Mouse (Mus musculus) heart, postnatal 0 days (tissue): ENCODE measurements around the gene Polr1a. TPM values are rescaled to one million over a fixed set of nuclear protein-coding genes. Genes with fewer than 3 reads are reported as not detected.

ENCODE experiments used
- ATAC-seq: fragments of 200-750 bp; cut with Nextera tagmentation; 2 replicates; pipeline ENCODE4 v1.8.0; 2017; ENCODE audit warnings: low read depth, moderate number of reproducible peaks, moderate library complexity; ENCODE audit not compliant: insufficient read depth
- DNase-seq: peaks from one replicate; pipeline ENCODE4 v3.0.0-alpha.2; 2016; ENCODE audit warnings: low spot score
- H3K27ac ChIP-seq: fragments of 300-500 bp; sonication (generic); 2 replicates; pipeline ENCODE4 v1.5.1; 2014; ENCODE audit warnings: low read depth, mild to moderate bottlenecking
- H3K27me3 ChIP-seq: fragments of 300-500 bp; sonication (generic); 2 replicates; pipeline ENCODE4 v1.6.1; 2014; ENCODE audit warnings: low read length, mixed read lengths; ENCODE audit not compliant: control insufficient read depth, insufficient read depth
- H3K36me3 ChIP-seq: fragments of 300-500 bp; sonication (generic); replicated peaks from 2 replicates; pipeline ENCODE4 v1.6.1; 2014; ENCODE audit warnings: low read length, mixed read lengths; ENCODE audit not compliant: control insufficient read depth, insufficient read depth
- H3K4me1 ChIP-seq: fragments of 300-500 bp; sonication (generic); 2 replicates; pipeline ENCODE4 v1.6.1; 2014; ENCODE audit warnings: antibody characterized with exemption; ENCODE audit not compliant: control insufficient read depth, insufficient read depth
- H3K4me2 ChIP-seq: fragments of 300-500 bp; sonication (generic); 2 replicates; pipeline ENCODE4 v1.6.1; 2014; ENCODE audit warnings: low read depth, mild to moderate bottlenecking, low read length, moderate library complexity
- H3K4me3 ChIP-seq: fragments of 300-500 bp; sonication (generic); 2 replicates; pipeline ENCODE4 v1.5.1; 2014; ENCODE audit warnings: low read depth, low read length
- H3K9ac ChIP-seq: fragments of 300-500 bp; sonication (generic); replicated peaks from 2 replicates; pipeline ENCODE4 v1.6.1; 2014; ENCODE audit warnings: low read depth, low read length, mixed read lengths
- H3K9me3 ChIP-seq: fragments of 300-500 bp; sonication (generic); replicated peaks from 2 replicates; pipeline ENCODE4 v1.6.1; 2016; ENCODE audit warnings: low read length; ENCODE audit not compliant: control insufficient read depth
- CTCF ChIP-seq: IDR thresholded peaks from 2 replicates; pipeline ENCODE4 v1.5.1; 2016; ENCODE audit warnings: antibody characterized with exemption, control low read depth, low read depth
- EP300 ChIP-seq: IDR thresholded peaks from 2 replicates; pipeline ENCODE4 v1.6.1; 2016; ENCODE audit warnings: antibody characterized with exemption, low read depth
- WGBS: fragments of 180-500 bp; shearing (Covaris S2); extraction: QIAGEN DNeasy Blood & Tissue Kit; methylation state at CpG from one replicate; pipeline ENCODE4 v1.1.7; 2014; 5-methylcytosine and 5-hydroxymethylcytosine counted together
- polyA plus RNA-seq: library from polyadenylated mRNA; unstranded; fragments of >200 nt; fragmentation: Nextera tagmentation; extraction: Ambion mirVana; gene quantifications from 2 replicates; pipeline ENCODE4 v1.2.1, GENCODE M21; 2015
- total RNA-seq: library from RNA; depleted of rRNA; stranded (reverse); fragments of >200 nt; gene quantifications from 2 replicates; pipeline ENCODE4 v1.2.3, GENCODE M21; 2014; ENCODE audit warnings: low replicate concordance

Gene Polr1a
- total and polyA plus RNA-seq, 2 experiments from 2014 or later = 17.8 to 32.0 TPM

DNA sequence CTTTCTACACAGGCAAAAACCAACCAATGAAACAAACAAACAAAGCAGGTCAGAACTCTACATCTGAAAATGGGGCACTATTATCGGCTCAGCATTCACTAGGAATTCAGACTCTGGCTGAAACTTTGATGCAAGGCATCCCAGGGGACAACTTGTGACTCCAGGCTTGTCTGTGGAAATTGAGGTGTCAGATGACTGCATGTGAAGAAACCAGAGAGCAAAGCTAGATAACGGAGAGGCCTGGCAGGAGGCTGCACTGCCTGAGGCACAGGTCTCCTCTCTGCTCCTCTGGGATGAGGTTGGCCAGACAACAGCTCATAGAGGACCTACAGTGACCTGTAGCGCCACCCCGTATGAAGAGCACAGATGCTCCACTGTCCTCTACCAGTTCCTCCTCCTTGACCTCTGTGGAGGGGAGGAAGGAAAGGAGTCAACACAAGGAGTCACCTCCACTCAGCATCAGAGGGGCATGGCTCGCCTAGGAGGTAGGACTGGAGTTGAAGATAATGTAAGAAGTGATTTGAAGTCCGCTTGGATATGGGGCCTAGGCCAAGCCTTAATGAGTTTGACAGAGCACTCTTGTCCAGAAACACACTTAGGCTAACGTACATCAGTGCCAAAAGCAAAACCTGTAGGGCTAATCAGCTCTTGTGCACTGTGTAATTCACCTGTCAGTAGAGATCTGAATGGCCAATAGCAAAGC is 78.8 kb downstream of the Polr1a start:
- Histone ChIP-seq H3K36me3 (no peaks in the 10 kb centered on the region), H3K9me3 (no peaks in the 10 kb centered on the region), H3K4me1 (peaks cover 9% of the 10 kb centered on the region), H3K27me3 (no peaks in the 10 kb centered on the region), H3K4me2 (no peak overlapping the region), H3K4me3 (no peak overlapping the region), H3K9ac (no peak overlapping the region), H3K27ac (no peak overlapping the region)
- ATAC-seq = peak; percentile 47; the same call in 1 of the 2 replicates
- 27% methylated on average over 7 of the region's 7 CpGs for WGBS
- TF ChIP-seq EP300 = peak; percentile 36; the same call in 1 of the 2 replicates
- TF ChIP-seq CTCF = no peak
- DNase-seq = peak; percentile 38

DNA sequence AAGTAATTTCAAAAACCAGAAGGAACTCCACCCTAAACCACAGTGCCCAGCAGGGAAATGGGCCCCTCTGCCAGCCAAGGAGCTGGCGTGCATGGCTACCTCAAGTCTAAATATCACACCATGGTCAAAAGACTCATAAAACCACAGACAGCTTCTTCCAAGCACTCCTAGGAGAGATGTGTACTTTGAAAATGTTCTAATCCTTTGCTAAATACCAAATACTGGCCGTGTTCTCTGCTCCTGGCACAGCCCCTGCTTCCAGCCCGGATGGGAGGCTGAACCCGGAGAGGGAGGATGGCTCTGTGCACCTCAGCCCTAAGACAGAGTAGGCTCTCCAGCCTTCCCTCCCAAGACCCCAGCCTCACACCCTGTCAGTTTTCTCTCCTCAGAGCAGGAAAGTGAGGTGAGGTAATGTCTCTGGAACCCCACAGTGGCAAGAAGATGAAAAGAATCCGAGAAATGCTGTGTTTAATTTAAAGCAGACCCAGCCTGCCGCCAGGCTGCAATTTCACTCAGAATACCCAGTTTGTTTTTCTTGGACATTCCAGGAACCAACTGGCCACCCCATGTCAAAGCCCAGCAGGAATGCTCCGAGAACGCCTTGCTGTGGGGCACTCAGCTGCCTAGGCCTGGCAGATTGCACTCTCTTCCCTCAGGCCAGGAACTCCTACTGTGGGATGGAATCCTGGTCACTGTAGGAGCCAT is 80.9 kb downstream of the Polr1a start:
- DNase-seq = no peak

DNA sequence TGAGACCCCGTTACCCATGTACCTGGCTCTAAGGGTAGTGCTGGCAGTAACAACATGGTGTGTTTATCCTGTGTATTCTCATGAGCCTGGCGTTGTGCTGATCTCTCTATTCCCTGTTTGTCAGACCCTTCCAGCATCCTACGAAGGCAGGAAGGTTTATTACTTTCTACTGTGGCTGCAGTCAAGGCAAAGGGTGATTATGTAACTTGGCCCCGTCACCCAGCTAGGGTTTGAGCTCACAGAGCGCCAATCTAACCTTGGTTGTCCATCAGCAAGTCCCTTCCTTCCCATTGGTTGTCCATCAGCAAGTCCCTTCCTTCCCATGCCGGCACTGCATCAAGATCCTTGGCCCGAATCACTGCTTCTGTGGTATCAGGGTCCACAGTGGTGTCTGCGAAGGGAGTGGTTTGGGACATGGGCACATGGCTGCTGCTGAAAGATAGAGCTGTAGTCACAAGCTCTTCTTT is 81.6 kb downstream of the Polr1a start:
- Histone ChIP-seq H3K9me3 (no peaks in the 10 kb centered on the region), H3K36me3 (no peaks in the 10 kb centered on the region), H3K4me2 (no peak overlapping the region), H3K4me3 (no peak overlapping the region), H3K27me3 (no peaks in the 10 kb centered on the region), H3K9ac (no peak overlapping the region), H3K27ac (peak overlapping the region; percentile 39; the same call in 1 of the 2 replicates), H3K4me1 (peaks cover 9% of the 10 kb centered on the region)
- TF ChIP-seq EP300 = no peak
- no peak for TF ChIP-seq CTCF
- peak; percentile 27; the same call in 1 of the 2 replicates for ATAC-seq
- no peak for DNase-seq
- WGBS = 65% methylated on average over 8 of the region's 8 CpGs

More for the DNA sequence above, 80.9 kb downstream of the Polr1a start:
- ATAC-seq = no peak
- 48% methylated on average over 8 of the region's 8 CpGs for WGBS
- Histone ChIP-seq H3K9me3 (no peaks in the 10 kb centered on the region), H3K4me3 (no peak overlapping the region), H3K27ac (peak overlapping the region; percentile 39), H3K9ac (no peak overlapping the region), H3K36me3 (no peaks in the 10 kb centered on the region), H3K27me3 (no peaks in the 10 kb centered on the region), H3K4me2 (no peak overlapping the region), H3K4me1 (peaks cover 9% of the 10 kb centered on the region)
- no peak for TF ChIP-seq CTCF
- TF ChIP-seq EP300 = no peak

- ATAC-seq (no peak), DNase-seq (no peak)
- Histone ChIP-seq H3K36me3 (no peaks in the 10 kb centered on the region), H3K27ac (peak overlapping the region; percentile 39), H3K9ac (no peak overlapping the region), H3K4me3 (no peak overlapping the region), H3K9me3 (peaks cover 4% of the 10 kb centered on the region; the same call in 1 of the 2 replicates), H3K4me1 (peaks cover 9% of the 10 kb centered on the region), H3K4me2 (no peak overlapping the region), H3K27me3 (no peaks in the 10 kb centered on the region)
- TF ChIP-seq CTCF (no peak), EP300 (no peak)
- 60% methylated on average over 8 of the region's 8 CpGs for WGBS
Observed at GRCm38 (mm10) chr6:71991190-71991932, 82.5 kb downstream of the Polr1a start.

GRCm38 (mm10) chr6:71991933-71992325 is 83.1 kb downstream of the Polr1a start:
- no peaks in the 10 kb centered on the region for H3K36me3 ChIP-seq
- H3K4me2 ChIP-seq = no peak overlapping the region
- no peak overlapping the region for H3K9ac ChIP-seq
- no peaks in the 10 kb centered on the region for H3K27me3 ChIP-seq
- H3K4me3 ChIP-seq = no peak overlapping the region
- WGBS = 69% methylated on average over 2 of the region's 2 CpGs
- peaks cover 9% of the 10 kb centered on the region for H3K4me1 ChIP-seq
- H3K27ac ChIP-seq = no peak overlapping the region
- no peak for TF ChIP-seq EP300
- TF ChIP-seq CTCF = no peak
- DNase-seq (no peak), ATAC-seq (no peak)
- peaks cover 7% of the 10 kb centered on the region; the same call in 1 of the 2 replicates for H3K9me3 ChIP-seq
